Mouse (Mus musculus) stomach, postnatal 0 days (tissue): ENCODE measurements around the gene Ppp2r1b.

Experiments used
- CTCF ChIP-seq: IDR thresholded peaks from 2 replicates; pipeline ENCODE4 v1.5.1; 2016; ENCODE audit warnings: antibody characterized with exemption, low read depth, mild to moderate bottlenecking, moderate library complexity
- EP300 ChIP-seq: optimal IDR thresholded peaks from 2 replicates; pipeline ENCODE3; 2016; ENCODE audit warnings: antibody characterized with exemption

GRCm38 (mm10) chr9:50848821-50849220 is 3.7 kb downstream of the Ppp2r1b start:
- no peak for TF ChIP-seq CTCF
- no peak for TF ChIP-seq EP300
